Mouse (Mus musculus) stomach, postnatal 0 days (tissue): ENCODE measurements around the gene Hnrnpll.

ENCODE experiments used
- CTCF ChIP-seq: IDR thresholded peaks from 2 replicates; pipeline ENCODE4 v1.5.1; 2016; ENCODE audit warnings: antibody characterized with exemption, low read depth, mild to moderate bottlenecking, moderate library complexity
- EP300 ChIP-seq: optimal IDR thresholded peaks from 2 replicates; pipeline ENCODE3; 2016; ENCODE audit warnings: antibody characterized with exemption

GRCm38 (mm10) chr17:80004345-80005239, 57.5 kb downstream of the Hnrnpll start:
- TF ChIP-seq EP300 (no peak), CTCF (peak; percentile 78)
